Mouse (Mus musculus) thymus, adult 2 months (tissue): ENCODE results near the gene Agk.

Source experiments
- CTCF ChIP-seq: fragments of 200-500 bp; IDR thresholded peaks from 2 replicates; pipeline ENCODE4 v1.5.1; 2012; ENCODE audit warnings: mild to moderate bottlenecking, control low read depth, low read length, moderate library complexity, borderline replicate concordance; ENCODE audit not compliant: control insufficient read depth, poor library complexity, insufficient read depth; ENCODE audit errors: extremely low read depth
- POLR2A ChIP-seq: fragments of 200-500 bp; IDR thresholded peaks from 2 replicates; pipeline ENCODE4 v1.6.1; 2012; ENCODE audit warnings: mild to moderate bottlenecking, low read length, control low read depth, moderate library complexity; ENCODE audit not compliant: control insufficient read depth, poor library complexity, insufficient read depth; ENCODE audit errors: extremely low read depth

DNA sequence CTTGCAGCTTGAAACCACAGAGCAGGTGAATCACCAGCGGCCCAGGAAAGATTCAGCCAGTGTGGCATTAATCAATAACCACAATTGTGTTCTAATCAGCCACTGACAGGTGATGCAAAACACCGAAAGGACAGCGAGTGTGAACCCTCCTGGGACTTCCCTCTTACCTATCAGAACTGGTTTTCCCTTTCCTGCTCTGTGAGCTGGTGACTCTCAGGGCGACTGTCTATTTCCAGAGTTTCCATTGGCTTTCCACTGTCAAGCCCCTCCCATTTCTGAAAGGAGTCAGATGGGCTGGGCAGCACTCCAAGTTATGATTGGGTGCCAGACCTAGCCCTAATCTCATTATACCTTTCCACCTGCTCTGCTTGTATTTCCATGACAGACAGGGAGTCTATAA, 106.4 kb downstream of the Agk start:
- TF ChIP-seq POLR2A (no peak), CTCF (no peak)
